Mouse (Mus musculus) E14TG2a.4 (cell line): ENCODE results near the gene Gosr1.

Source experiments
- CTCF ChIP-seq: conservative IDR thresholded peaks from 2 replicates; pipeline ENCODE4 v1.5.1; 2014; ENCODE audit warnings: low read length
- POU5F1 ChIP-seq: IDR thresholded peaks from 2 replicates; pipeline ENCODE4 v1.6.1; 2014; ENCODE audit warnings: low read length, borderline replicate concordance

DNA sequence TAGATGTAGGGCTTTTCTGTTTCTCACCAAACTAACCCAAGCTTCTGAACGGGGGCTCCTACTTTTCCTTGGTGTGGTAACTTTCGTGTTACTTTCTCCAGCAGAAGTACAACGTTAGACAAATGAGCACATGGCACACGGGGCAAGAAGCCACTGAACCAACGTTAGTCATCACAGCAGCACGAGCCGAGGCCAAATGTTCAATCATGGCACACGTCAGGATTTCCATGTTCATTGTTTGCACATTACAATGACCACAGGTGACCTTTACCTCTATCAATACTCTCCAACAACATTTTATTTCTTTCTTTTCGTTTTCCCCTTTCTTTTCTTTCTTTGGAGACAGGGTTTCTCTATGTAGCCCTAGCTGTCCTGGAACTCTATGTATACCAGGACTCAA lies 14.6 kb downstream of the Gosr1 start:
- TF ChIP-seq CTCF (no peak), POU5F1 (no peak)
